Mouse (Mus musculus) thymus, adult 2 months (tissue): ENCODE results near the gene Tpst1.

Source experiments
- CTCF ChIP-seq: fragments of 200-500 bp; IDR thresholded peaks from 2 replicates; pipeline ENCODE4 v1.5.1; 2012; ENCODE audit warnings: mild to moderate bottlenecking, control low read depth, low read length, moderate library complexity, borderline replicate concordance; ENCODE audit not compliant: control insufficient read depth, poor library complexity, insufficient read depth; ENCODE audit errors: extremely low read depth
- POLR2A ChIP-seq: fragments of 200-500 bp; IDR thresholded peaks from 2 replicates; pipeline ENCODE4 v1.6.1; 2012; ENCODE audit warnings: mild to moderate bottlenecking, low read length, control low read depth, moderate library complexity; ENCODE audit not compliant: control insufficient read depth, poor library complexity, insufficient read depth; ENCODE audit errors: extremely low read depth

DNA sequence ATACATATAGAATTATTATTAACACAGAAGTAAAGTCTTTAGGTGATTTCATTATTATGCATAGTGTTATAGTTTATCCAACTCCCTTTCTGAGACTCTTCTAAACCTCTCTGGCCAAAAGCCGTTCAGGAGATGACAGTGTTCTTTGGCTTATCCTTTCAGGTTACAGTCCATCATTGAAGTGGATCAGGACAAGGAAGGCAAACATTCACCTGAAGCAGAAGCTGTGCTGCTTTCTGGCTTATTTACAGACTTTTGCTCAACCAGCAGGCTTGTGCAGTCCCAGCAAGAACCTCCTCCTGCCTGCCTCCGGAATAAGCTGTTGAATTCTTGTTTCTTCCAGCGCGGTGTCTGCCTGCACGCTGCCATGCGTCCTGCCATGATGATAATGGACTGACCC, at the start of gene Tpst1:
- TF ChIP-seq CTCF, result no peak
- no peak for TF ChIP-seq POLR2A
